Mouse (Mus musculus) left cerebral cortex, postnatal 36 days (tissue): ENCODE measurements around the gene Ttll1. TPM values are rescaled to one million over a fixed set of nuclear protein-coding genes. Genes with fewer than 3 reads are reported as not detected.

Experiments used
- DNase-seq, 2 experiments: peaks; one replicate each; pipeline ENCODE4 v3.0.0; 2021 to 2022; ENCODE audit warnings: low spot score in 2 of 2, mixed read lengths in 1 of 2
- intact Hi-C: fragments of 180-260 bp; cut with DNase I; formaldehyde crosslinking; loops from one replicate; pipeline ENCODE4 v1.15.1; 2025
- total RNA-seq, 2 experiments: library from RNA; stranded (reverse); gene quantifications; 2 replicates each; pipeline ENCODE4 v1.2.3; 2021

The Ttll1 gene
- 10 to 100 TPM; 49.7 to 52.3 TPM for total RNA-seq

GRCm38 (mm10) chr15:83510805-83511405, at the start of gene Ttll1:
TSS of gene Ttll1 (minus strand) at chr15:83510893.
- DNase-seq, result peak; percentile 93 to 94
- intact Hi-C loops, result loop anchor here (5.0 to 10.0 kb wide), 2 partner anchors 129 to 356 kb away; no protein-coding TSS in a partner anchor

DNA sequence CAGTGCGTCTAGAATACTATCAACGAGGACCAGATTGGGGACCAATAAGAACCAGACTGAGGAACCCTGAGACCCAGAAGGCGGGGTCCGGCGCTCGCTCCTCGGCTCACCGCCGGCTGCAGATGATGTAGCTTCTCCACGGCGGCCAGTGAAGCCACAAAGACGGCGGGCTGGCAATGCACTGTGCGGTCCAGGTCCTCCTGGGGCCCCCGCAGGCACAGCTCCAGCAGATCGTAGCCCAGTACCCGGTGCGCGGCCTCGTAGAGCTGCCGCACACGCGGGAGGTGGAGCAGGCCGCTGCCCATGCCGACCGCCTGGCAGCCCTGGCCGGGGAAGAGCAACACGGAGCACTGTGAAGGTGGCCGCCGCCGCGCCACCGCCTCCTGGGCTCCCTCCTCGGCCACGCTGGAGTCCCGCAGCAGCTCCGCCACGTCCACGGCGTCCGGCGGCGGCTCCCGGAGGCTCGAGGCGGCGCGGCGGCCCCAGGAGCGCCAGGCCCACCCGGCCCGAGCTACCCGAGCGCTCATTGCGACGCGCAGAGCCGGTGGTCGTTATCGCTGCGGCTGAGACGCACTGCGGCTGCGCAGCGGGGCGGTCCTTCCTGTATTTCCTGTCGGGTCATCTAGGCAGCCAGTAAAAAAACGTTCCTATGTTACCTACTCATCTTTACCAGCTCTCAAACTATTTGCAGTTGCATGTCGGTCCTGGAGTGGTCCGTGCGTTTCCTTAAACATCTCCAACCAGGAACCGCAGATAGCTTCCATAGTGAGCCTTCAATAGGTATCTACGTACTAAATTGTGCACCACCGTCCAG, 44.7 kb upstream of the Ttll1 start:
- peak; percentile 86 to 87 for DNase-seq
- intact Hi-C loops, result no loop called here

- no peak for DNase-seq
- intact Hi-C loops, result no loop called here
Observed at GRCm38 (mm10) chr15:83553831-83554230, 43.1 kb upstream of the Ttll1 start.

GRCm38 (mm10) chr15:83550137-83550536, 39.4 kb upstream of the Ttll1 start:
- DNase-seq, result no peak
- intact Hi-C loops, result no loop called here

DNA sequence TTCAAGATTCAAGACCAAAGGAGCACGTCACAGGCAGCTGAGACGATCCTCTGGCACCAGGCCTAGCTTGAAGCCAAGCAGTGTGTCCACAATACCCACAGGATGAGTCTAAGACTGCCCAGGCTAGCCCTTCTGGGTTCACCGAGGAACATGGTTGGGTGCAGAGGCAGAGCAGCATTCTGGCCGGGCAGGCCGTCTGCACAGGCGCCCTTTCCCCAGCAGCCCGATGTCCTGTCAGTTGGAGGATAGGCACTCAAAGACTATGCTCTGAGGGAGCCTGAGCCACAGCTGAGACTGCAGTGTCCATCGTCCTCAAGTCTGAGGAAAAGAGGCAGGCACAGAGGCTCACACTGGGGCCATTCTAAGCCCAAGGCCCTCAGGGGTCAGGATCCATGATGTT, 36.5 kb upstream of the Ttll1 start:
- intact Hi-C loops, result no loop called here
- no peak for DNase-seq

DNA sequence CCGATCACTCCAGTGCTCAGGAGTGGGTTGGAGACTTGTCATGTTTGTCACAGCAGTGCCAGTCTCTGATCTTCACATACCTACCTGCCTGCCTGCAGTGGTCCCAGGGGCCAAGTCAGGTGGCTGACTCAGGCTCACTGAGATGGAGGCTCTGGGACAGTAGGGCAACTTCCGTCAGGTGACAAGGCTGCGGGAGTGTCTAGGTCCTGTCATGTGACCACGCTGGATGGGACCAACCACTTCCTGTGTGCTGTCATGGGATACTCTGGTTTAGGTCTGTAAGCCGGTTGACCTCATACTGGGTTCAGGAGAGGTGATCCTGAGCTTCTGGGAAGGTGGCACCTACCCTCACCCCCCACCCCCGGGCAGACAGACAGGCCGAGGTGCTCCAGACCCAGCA, 35.3 kb upstream of the Ttll1 start:
- intact Hi-C loops, result no loop called here
- DNase-seq, result no peak

- intact Hi-C loops, result no loop called here
- DNase-seq, result no peak
Observed at GRCm38 (mm10) chr15:83541647-83542287, 31.1 kb upstream of the Ttll1 start.

- DNase-seq, result no peak
Observed at GRCm38 (mm10) chr15:83539905-83540304, 29.2 kb upstream of the Ttll1 start.

DNA sequence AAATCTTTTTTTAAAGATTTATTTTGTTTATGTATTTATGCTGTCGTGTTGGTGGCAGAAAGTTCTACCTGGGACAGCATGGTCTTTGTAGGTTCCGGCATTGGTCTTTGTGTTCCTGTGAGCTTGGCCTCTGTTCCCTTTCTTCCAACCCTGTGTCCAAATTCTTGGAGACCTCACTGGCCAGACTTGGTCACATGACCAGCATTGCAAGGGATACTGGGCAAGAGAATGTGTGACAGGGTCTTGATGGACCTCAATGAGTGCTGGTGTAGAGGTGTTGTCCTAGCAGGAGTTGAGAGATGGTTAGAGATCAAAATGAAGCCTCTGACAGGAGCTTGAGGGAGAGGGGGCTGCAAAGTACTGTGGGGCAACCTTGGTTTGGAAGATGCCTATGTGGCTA, 28.2 kb upstream of the Ttll1 start:
- intact Hi-C loops, result no loop called here
- no peak for DNase-seq

More at GRCm38 (mm10) chr15:83539905-83540304, 29.2 kb upstream of the Ttll1 start:
- intact Hi-C loops, result no loop called here

GRCm38 (mm10) chr15:83535890-83536231, 25.2 kb upstream of the Ttll1 start:
- intact Hi-C loops, result no loop called here
- DNase-seq, result no peak

GRCm38 (mm10) chr15:83534960-83535889, 24.5 kb upstream of the Ttll1 start:
- DNase-seq, result no peak
- intact Hi-C loops, result no loop called here

GRCm38 (mm10) chr15:83532606-83533005, 21.9 kb upstream of the Ttll1 start:
- intact Hi-C loops, result no loop called here
- no peak for DNase-seq

DNA sequence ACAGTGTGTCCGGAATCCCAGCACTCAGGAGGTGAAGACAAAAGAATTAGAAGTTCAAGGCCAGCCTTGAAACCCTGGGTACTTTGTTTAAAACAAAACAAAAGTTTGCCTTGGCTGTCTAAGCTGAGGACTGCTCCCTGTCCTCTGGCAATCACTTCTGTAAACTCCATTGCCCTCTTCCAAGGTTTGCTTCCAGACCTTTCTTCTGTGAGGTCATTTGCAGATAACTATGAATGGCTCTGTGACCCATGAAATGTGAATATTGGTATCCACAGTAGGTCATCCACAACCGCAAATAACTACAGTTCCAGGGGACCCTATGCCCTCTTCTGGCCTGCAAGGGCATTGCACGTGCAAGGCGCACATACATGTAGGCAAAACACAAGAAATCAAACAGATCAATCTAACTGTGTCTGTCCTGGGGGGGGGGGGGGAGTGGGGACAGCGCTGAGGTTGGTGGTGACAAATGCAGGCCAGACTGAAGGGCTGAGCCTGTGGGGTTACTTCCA, 21.3 kb upstream of the Ttll1 start:
- intact Hi-C loops, result no loop called here
- DNase-seq, result no peak

GRCm38 (mm10) chr15:83530688-83531087, 20.0 kb upstream of the Ttll1 start:
- intact Hi-C loops, result no loop called here
- DNase-seq, result no peak

DNA sequence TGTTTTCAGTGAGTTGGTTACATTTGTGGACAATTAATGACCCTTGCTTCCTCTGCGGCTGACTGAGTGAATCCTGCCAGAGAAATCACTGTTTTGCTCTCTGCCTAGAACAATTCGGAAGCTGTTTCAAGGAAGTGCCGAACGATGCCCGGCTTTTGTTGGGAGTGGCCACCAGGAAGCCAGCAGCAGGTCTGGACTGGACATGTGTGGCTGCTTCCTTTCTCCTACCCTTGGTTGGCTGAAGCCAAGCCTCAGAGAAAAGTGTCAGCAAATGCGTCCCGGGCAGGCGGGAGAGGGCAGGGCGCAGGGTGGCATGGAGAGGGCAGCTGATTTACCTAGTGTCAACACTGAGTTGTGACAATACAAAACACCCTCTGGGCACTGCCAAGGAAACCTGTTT, 19.5 kb upstream of the Ttll1 start:
- intact Hi-C loops, result no loop called here
- no peak for DNase-seq

DNA sequence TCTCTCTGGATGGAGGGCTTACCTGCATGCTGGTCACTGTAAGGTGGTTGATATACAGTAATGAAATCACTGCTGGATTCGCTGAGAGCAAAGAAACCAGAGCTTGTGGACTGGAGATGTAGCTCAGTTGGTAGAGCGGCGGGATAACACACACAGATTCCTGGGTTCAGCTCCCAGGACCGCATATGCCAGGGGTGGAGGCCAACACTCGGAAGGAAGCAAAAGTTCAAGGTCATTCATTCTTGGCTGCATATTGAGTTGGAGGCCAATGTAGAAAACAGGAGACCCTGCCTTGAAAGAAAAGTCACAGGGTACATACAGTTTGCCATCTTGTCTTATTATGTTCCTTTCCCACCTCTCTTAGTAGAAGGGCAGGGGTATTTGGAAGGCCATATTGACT, 19.1 kb upstream of the Ttll1 start:
- DNase-seq, result no peak
- intact Hi-C loops, result no loop called here

DNA sequence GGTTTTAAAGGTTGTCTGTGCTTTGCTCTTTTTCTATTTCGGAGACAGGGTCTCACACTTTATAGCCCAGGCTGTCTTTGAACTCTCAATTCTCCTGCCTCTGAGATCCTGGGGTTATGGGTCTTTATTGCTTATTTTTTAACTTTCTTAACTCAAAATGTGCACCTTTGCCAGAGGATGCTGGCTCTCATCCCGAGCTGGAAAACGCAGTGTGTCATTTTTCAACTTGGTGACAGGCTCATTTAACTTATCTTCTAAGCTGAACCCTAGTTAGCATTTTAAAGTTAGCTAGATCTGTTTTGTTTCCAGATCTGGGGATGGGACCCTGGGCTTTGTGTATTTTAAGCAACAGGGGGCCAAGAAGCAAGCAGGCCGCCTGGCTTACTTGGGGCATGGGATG, 18.2 kb upstream of the Ttll1 start:
- DNase-seq, result no peak
- intact Hi-C loops, result no loop called here

DNA sequence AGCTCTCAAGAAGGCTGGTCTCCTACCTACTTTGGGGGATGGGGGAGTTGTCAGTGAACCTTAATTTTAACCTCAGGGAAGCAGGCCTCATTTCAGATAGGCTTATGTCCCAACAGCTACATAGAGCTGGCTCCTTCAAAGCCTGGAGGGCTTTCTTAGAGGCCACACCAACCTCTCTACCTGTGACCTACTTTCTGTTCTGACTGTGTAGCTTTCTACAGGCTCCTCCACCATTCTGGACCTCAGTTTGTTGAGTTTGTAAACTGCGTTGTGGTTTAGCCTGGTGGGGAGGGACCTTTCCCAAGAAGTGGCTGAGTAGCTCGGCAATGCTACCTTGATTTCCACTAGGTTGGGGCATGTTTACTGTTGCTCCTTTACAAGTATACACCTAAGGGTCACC, 17.1 kb upstream of the Ttll1 start:
- intact Hi-C loops, result no loop called here
- DNase-seq, result no peak

- intact Hi-C loops, result no loop called here
- DNase-seq, result no peak
Observed at GRCm38 (mm10) chr15:83527092-83527437, 16.4 kb upstream of the Ttll1 start.
